Mouse (Mus musculus) midbrain, embryonic 11.5 days (tissue): ENCODE results near the gene Ccdc93. TPM values are rescaled to one million over a fixed set of nuclear protein-coding genes. Genes with fewer than 3 reads are reported as not detected.

Experiments
- ATAC-seq: fragments of 200-750 bp; cut with Nextera tagmentation; 2 replicates; pipeline ENCODE4 v1.8.0; 2017; ENCODE audit warnings: moderate TSS enrichment, moderate library complexity; ENCODE audit not compliant: low FRiP score
- DNase-seq: peaks from one replicate; pipeline ENCODE4 v3.0.0; 2015; ENCODE audit warnings: low spot score; ENCODE audit errors: missing footprints
- H3K27ac ChIP-seq: fragments of 300-500 bp; sonication (generic); 2 replicates; pipeline ENCODE4 v1.5.1; 2014; ENCODE audit warnings: low read depth, low read length
- H3K27me3 ChIP-seq: fragments of 300-500 bp; sonication (generic); 2 replicates; pipeline ENCODE4 v1.6.1; 2014; ENCODE audit warnings: mild to moderate bottlenecking, low read length, moderate library complexity, mixed read lengths; ENCODE audit not compliant: control insufficient read depth, insufficient read depth
- H3K36me3 ChIP-seq: fragments of 300-500 bp; sonication (generic); 2 replicates; pipeline ENCODE4 v1.6.1; 2014; ENCODE audit warnings: mild to moderate bottlenecking, low read length, moderate library complexity, mixed read lengths; ENCODE audit not compliant: control insufficient read depth, insufficient read depth
- H3K4me1 ChIP-seq: fragments of 300-500 bp; sonication (generic); 2 replicates; pipeline ENCODE4 v1.6.1; 2014; ENCODE audit warnings: low read length; ENCODE audit not compliant: control insufficient read depth, insufficient read depth
- H3K4me2 ChIP-seq: fragments of 300-500 bp; sonication (generic); 2 replicates; pipeline ENCODE4 v1.6.1; 2014; ENCODE audit warnings: mild to moderate bottlenecking, moderate library complexity
- H3K4me3 ChIP-seq: fragments of 300-500 bp; sonication (generic); 2 replicates; pipeline ENCODE4 v1.5.1; 2014; ENCODE audit warnings: low read depth, low read length
- H3K9ac ChIP-seq: fragments of 300-500 bp; sonication (generic); 2 replicates; pipeline ENCODE4 v1.6.1; 2014; ENCODE audit warnings: low read length
- H3K9me3 ChIP-seq: fragments of 300-500 bp; sonication (generic); 2 replicates; pipeline ENCODE4 v1.6.1; 2016; ENCODE audit warnings: low read length; ENCODE audit not compliant: control insufficient read depth
- WGBS: fragments of 180-500 bp; shearing (Covaris S2); extraction: QIAGEN DNeasy Blood & Tissue Kit; methylation state at CpG from one replicate; pipeline ENCODE4 v1.1.7; 2014; 5-methylcytosine and 5-hydroxymethylcytosine counted together
- polyA plus RNA-seq: library from polyadenylated mRNA; unstranded; fragments of >200 nt; fragmentation: Nextera tagmentation; extraction: Ambion mirVana; gene quantifications from 2 replicates; pipeline ENCODE4 v1.2.1, GENCODE M21; 2014

Ccdc93 gene
- polyA plus RNA-seq, 1 experiment from 2014 or later = 9.7 TPM

DNA sequence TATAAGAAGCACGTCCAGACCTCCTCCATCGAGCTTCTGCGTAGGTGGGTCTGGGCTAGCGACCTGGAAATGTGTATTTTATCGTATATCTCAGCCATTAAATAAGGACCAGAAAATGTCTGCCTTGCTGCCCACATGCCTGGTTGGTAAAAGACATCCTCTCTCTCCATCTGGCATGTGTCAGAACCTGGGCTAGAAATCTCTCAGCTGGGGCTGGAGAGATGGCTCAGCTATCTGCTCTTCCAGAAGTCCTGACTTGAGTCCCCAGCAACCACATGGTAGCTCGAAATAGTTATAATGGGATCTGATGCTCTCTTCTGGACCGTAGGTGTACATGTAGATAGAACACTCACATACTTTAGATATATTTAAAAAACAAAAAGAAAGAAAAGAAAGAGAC, 5.1 kb downstream of the Ccdc93 start:
- H3K4me2 ChIP-seq = no peak overlapping the region
- peaks cover 4% of the 10 kb centered on the region; the same call in 1 of the 2 replicates for H3K4me1 ChIP-seq
- H3K27ac ChIP-seq = no peak overlapping the region
- H3K9me3 ChIP-seq = no peaks in the 10 kb centered on the region
- DNase-seq (no peak), ATAC-seq (no peak)
- H3K9ac ChIP-seq = no peak overlapping the region
- no peaks in the 10 kb centered on the region for H3K36me3 ChIP-seq
- H3K4me3 ChIP-seq = no peak overlapping the region
- 94% methylated on average over 7 of the region's 7 CpGs for WGBS
- H3K27me3 ChIP-seq = no peaks in the 10 kb centered on the region

DNA sequence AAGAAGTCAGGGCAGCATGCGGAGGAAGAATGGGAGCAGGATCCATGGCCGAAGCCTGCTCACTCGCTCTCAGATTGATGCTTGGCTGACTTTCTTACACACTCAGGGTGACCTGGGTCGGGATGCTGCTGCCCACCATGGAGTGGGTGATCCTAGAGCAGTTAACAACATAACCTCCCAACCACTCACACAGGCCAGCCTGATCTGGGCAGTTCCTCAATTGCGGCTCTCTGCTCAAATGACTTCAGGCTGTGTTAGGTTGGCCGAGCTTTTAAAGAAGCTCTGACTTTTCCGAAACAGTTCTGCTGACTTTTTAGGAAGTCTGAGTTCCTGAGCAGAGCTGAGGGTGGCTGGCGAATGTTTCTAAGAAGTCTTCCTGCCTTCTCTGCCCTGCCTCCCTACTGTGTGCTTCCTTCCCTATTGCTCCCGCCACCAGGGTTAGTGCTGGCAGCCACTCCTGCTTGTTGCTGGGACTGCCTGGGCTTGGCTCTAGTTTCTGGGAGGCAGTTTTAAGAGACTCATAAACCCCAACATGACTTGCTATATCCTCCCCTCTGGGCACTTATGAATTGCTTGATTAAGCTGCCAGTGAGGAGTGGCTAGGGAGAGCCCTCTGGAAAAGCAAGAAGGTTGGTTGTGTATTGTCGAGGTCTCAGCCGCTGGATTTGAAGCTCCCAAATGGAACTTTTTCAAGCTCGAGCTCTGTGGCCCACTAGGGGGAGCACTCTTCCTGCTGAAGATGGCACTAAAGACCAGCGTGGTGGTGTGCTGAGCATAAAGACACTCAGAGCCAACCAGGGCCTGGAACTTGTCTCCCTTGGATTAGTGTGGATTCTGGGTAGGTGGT, 9.9 kb downstream of the Ccdc93 start:
- Histone ChIP-seq H3K9me3 (no peaks in the 10 kb centered on the region), H3K4me2 (no peak overlapping the region), H3K27me3 (no peaks in the 10 kb centered on the region), H3K4me3 (no peak overlapping the region), H3K36me3 (0 out of 2 replicates have a peak, but pooled peaks cover 2% of the 10 kb centered on the region), H3K27ac (no peak overlapping the region), H3K4me1 (no peaks in the 10 kb centered on the region), H3K9ac (no peak overlapping the region)
- WGBS = 65% methylated on average over 13 of the region's 13 CpGs
- DNase-seq (peak; percentile 85), ATAC-seq (peak; percentile 80)

DNA sequence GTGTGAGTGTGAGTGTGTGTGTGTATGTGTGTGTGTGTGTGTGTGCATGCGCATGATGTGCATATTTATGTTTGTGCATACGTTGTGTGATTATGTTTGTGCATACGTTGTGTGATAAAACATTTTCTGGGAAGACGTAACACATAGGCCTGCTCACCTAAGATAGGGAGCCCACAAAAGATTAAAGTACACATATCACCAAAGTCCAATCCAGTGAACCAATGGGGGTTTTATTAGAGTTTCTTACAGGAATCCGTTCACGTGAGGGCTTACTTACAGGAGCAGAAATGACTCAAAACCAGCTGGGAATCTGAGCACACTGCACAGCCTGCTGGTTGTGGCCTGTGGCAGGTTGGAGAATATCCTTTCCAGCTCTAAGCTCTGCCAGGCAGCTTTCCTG, 13.3 kb downstream of the Ccdc93 start:
- no peaks in the 10 kb centered on the region for H3K27me3 ChIP-seq
- H3K9me3 ChIP-seq = no peaks in the 10 kb centered on the region
- 93% methylated on average over 6 of the region's 6 CpGs for WGBS
- no peak overlapping the region for H3K4me2 ChIP-seq
- no peaks in the 10 kb centered on the region for H3K4me1 ChIP-seq
- H3K9ac ChIP-seq = no peak overlapping the region
- DNase-seq (no peak), ATAC-seq (no peak)
- H3K27ac ChIP-seq = no peak overlapping the region
- H3K4me3 ChIP-seq = no peak overlapping the region
- 0 out of 2 replicates have a peak, but pooled peaks cover 2% of the 10 kb centered on the region for H3K36me3 ChIP-seq

DNA sequence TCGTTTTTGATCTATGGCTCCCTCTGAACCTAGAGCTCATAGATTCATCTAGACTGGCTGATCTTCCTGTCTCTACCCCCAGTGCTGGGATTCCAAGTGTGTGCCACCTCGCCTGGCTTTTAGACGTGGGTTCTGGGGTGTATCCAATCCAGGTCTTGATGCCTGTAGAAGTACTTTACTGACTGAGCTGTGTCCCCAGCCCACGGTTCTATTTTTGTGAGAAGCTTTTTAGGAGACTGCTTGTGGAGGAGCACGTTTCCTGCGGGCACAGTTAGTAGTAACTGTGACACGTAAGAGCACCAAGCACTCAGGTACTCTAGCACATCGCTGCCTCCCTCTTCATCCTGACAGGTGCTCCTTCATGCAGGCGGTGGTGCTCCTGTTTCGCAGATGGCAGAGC, 16.4 kb downstream of the Ccdc93 start:
- H3K27ac ChIP-seq = no peak overlapping the region
- 96% methylated on average over 10 of the region's 10 CpGs for WGBS
- H3K4me1 ChIP-seq = no peaks in the 10 kb centered on the region
- H3K27me3 ChIP-seq = no peaks in the 10 kb centered on the region
- H3K9me3 ChIP-seq = no peaks in the 10 kb centered on the region
- no peak overlapping the region for H3K4me2 ChIP-seq
- no peak for ATAC-seq
- H3K36me3 ChIP-seq = peaks cover 2% of the 10 kb centered on the region; the same call in 1 of the 2 replicates
- H3K4me3 ChIP-seq = no peak overlapping the region
- no peak overlapping the region for H3K9ac ChIP-seq
- no peak for DNase-seq

DNA sequence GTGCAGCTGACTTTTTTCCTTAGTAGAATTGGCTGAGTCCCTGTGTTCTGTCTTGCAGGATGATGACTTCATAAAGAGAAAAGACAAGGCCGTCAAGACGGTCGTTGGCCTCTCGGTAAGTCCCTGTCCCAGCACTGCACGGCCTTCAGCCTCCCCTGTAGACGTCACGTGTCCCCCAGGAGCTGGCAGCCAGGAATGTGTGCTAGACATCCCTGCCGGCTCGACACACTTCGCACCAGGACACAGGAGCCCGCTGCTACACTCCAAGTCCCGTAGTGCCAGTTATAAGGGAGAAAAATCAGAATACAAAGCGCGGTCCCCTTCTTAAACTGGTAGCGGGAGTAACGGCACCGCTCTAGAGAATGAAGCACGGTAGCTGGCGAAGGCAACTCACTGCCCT, 17.3 kb downstream of the Ccdc93 start:
- ATAC-seq = no peak
- Histone ChIP-seq H3K4me2 (no peak overlapping the region), H3K9ac (no peak overlapping the region), H3K4me1 (no peaks in the 10 kb centered on the region), H3K9me3 (no peaks in the 10 kb centered on the region), H3K36me3 (peaks cover 2% of the 10 kb centered on the region; the same call in 1 of the 2 replicates), H3K27me3 (no peaks in the 10 kb centered on the region), H3K4me3 (no peak overlapping the region), H3K27ac (no peak overlapping the region)
- WGBS = 86% methylated on average over 19 of the region's 19 CpGs
- no peak for DNase-seq

DNA sequence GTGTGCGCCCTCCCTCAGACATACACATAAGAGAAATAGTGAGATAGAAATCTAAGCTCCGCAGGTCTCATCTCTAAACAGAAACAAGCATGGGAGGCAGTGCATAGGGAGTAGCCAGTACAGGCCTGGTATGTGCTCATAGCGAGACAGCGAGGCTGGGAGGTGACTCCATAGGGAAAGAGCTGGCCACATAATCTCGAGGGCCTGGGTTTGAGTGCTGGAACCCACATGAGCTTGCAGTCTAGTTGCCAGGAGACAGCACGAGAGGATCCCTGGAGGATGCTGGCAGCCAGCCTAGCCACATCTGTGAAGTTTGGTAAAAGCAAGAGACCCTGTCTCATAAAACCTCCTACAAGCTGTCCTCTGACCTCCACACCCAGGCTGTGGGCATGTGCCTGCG, 20.2 kb downstream of the Ccdc93 start:
- 79% methylated on average over 7 of the region's 7 CpGs for WGBS
- no peak overlapping the region for H3K9ac ChIP-seq
- H3K36me3 ChIP-seq = no peaks in the 10 kb centered on the region; the same call in 1 of the 2 replicates
- H3K4me2 ChIP-seq = no peak overlapping the region
- no peak overlapping the region for H3K4me3 ChIP-seq
- no peaks in the 10 kb centered on the region for H3K27me3 ChIP-seq
- H3K9me3 ChIP-seq = no peaks in the 10 kb centered on the region
- H3K4me1 ChIP-seq = no peaks in the 10 kb centered on the region
- DNase-seq = no peak
- ATAC-seq = no peak
- H3K27ac ChIP-seq = no peak overlapping the region

DNA sequence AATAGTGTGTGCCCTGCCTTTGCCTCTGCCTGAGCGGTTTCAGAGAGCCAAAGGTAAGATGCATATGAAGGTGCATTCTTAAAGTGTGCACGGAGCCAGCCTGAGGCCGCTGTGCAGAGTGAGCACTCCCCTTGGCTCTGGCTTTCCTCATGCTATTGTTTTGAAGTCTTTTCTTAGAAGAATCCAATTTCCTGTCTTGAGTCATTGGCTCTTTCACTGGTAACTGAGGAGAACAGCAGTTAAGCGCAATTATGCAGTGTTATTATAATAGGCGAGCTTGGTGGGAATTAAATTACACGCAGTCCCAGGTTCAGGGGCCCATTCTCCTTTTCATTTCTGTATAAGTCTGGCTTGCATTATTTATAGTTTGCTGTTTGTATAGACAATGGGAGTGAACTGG, 21.6 kb downstream of the Ccdc93 start:
- H3K4me1 ChIP-seq = no peaks in the 10 kb centered on the region
- no peaks in the 10 kb centered on the region for H3K9me3 ChIP-seq
- no peaks in the 10 kb centered on the region for H3K27me3 ChIP-seq
- H3K4me3 ChIP-seq = no peak overlapping the region
- no peak overlapping the region for H3K4me2 ChIP-seq
- H3K9ac ChIP-seq = no peak overlapping the region
- DNase-seq = no peak
- WGBS = 80% methylated on average over 6 of the region's 6 CpGs
- no peak for ATAC-seq
- H3K27ac ChIP-seq = no peak overlapping the region
- no peaks in the 10 kb centered on the region; the same call in 1 of the 2 replicates for H3K36me3 ChIP-seq

DNA sequence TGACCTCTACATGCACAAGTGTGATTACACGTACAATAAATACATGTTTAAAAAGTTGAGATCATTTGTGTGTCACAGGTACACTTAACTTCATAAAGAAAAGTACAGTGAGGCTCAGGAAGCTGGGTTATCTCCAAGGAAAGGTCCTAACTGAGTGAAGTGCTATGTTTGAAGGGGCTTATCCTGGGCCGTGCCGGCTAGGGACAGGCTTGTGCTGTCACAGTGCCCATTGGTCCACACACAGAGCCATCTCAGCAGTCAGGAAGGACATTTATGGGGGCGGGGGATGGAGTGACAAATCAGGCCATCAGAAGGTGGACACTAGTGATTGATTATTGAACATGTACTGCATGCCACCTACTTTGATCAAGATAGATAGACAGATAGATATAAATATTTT, 22.2 kb downstream of the Ccdc93 start:
- Histone ChIP-seq H3K4me3 (no peak overlapping the region), H3K4me2 (no peak overlapping the region), H3K9ac (no peak overlapping the region), H3K4me1 (no peaks in the 10 kb centered on the region), H3K27ac (no peak overlapping the region), H3K9me3 (no peaks in the 10 kb centered on the region), H3K36me3 (no peaks in the 10 kb centered on the region; the same call in 1 of the 2 replicates), H3K27me3 (no peaks in the 10 kb centered on the region)
- DNase-seq (no peak), ATAC-seq (no peak)
- WGBS = 90% methylated on average over 4 of the region's 4 CpGs

DNA sequence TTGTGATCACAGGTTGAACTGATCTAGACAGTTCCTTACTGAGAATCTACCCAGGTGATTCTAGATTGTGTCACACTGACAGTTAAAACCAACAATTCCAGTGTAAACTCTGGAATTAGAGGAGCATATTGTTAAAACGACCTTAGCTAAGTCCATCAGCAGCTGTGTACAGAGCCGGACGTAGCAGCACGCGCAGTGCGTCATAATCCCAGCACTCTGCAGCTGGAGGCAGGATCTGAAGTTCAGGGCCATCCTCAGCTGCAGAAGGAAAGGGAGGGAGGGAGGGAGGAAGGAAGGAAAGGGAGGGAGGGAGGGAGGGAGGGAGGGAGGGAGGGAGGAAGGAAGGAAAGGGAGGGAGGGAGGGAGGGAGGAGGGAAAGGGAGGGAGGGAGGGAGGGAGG, 24.1 kb downstream of the Ccdc93 start:
- Histone ChIP-seq H3K4me2 (no peak overlapping the region), H3K27me3 (no peaks in the 10 kb centered on the region), H3K9ac (no peak overlapping the region), H3K4me3 (no peak overlapping the region), H3K9me3 (no peaks in the 10 kb centered on the region), H3K4me1 (no peaks in the 10 kb centered on the region), H3K36me3 (no peaks in the 10 kb centered on the region; the same call in 1 of the 2 replicates), H3K27ac (no peak overlapping the region)
- ATAC-seq = no peak
- WGBS = 91% methylated on average over 6 of the region's 6 CpGs
- DNase-seq = no peak
